ENCODE assay signal across 22 mouse cellular contexts in genomic region chr10:95512635-95513034, GRCm38 (mm10).
"Had no signal": no experiment of that assay in that cellular context is flagged by ENCODE, and none has a peak within 500 bp of the region (broad histone marks: within the 10 kb centered on the region; RNA-seq: fewer than 3 reads in every experiment).

No protein-coding gene starts in this region.

- DNase-seq: kidney, adult 2 months; kidney, postnatal 36 days; layer of hippocampus, postnatal 36 days; left cerebral cortex, postnatal 4 days; liver, postnatal 0 days; lung, embryonic 14.5 days; right cerebral cortex, adult 18-20 months; right cerebral cortex, postnatal 14 days; right cerebral cortex, postnatal 4 days; thymus, adult 2 months; thymus, postnatal 14 days had no signal

- H3K27ac ChIP-seq: kidney, embryonic 15.5 days; left cerebral cortex, adult 2 months; limb, embryonic 12.5 days; limb, embryonic 15.5 days; liver, embryonic 14.5 days; macrophage; midbrain, embryonic 12.5 days; midbrain, embryonic 15.5 days; neural tube, embryonic 12.5 days; neural tube, embryonic 15.5 days; stomach, embryonic 15.5 days had no signal

- H3K4me1 ChIP-seq: stomach, embryonic 15.5 days had no signal

- H3K36me3 ChIP-seq: kidney, embryonic 15.5 days; limb, embryonic 12.5 days; limb, embryonic 15.5 days; midbrain, embryonic 12.5 days; midbrain, embryonic 15.5 days; neural tube, embryonic 12.5 days; neural tube, embryonic 15.5 days; stomach, embryonic 15.5 days had no signal

- H3K9ac ChIP-seq: kidney, embryonic 15.5 days; limb, embryonic 12.5 days; limb, embryonic 15.5 days; liver, embryonic 14.5 days; liver, postnatal 0 days; lung, embryonic 14.5 days; midbrain, embryonic 12.5 days; midbrain, embryonic 15.5 days; neural tube, embryonic 12.5 days; neural tube, embryonic 15.5 days; stomach, embryonic 15.5 days had no signal

- H3K9me3 ChIP-seq: kidney, embryonic 15.5 days; limb, embryonic 12.5 days; limb, embryonic 15.5 days; midbrain, embryonic 12.5 days; midbrain, embryonic 15.5 days; neural tube, embryonic 12.5 days; neural tube, embryonic 15.5 days; stomach, embryonic 15.5 days had no signal

- H3K4me3 ChIP-seq: kidney, embryonic 15.5 days; left cerebral cortex, adult 2 months; limb, embryonic 12.5 days; limb, embryonic 15.5 days; midbrain, embryonic 12.5 days; midbrain, embryonic 15.5 days; neural tube, embryonic 12.5 days; neural tube, embryonic 15.5 days; stomach, embryonic 15.5 days had no signal
